Mouse (Mus musculus) c-Kit-positive CD71-negative TER-119-negative erythroid progenitor cells, embryonic 14.5 days (primary cell): Measurements from ENCODE around the gene Spata31d1b.
"Not testable (repeated sequence)": the region's sequence is repeated elsewhere in the genome, so short reads cannot be mapped to it uniquely, and the experiment has no call there.

Source experiments
- DNase-seq: peaks from one replicate; pipeline ENCODE4 v3.0.0-alpha.2; 2013; ENCODE audit warnings: low read depth

The Spata31d1b gene

DNA sequence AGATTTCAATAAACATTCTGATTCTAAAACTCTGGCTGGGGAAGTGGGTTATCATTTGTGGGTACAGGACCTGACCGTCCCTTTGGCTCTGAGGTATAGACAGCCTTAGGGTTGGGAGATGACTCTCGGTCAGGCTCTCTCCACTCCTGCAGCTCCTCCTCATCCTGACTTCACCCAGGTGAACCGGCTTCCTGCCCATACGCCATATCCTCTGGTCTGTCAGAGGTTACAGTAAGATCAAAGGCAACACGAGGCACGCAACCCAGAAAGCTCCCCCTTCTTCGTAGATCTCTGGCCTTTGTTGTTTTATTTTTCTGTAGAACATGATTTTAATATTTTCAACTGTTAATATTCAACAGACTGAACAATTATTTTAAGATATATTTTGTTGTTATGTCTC lies 16.3 kb upstream of the Spata31d1b start:
- DNase-seq, result no peak

- no peak for DNase-seq
Observed at GRCm38 (mm10) chr13:59699131-59699530, 13.0 kb upstream of the Spata31d1b start.

- DNase-seq, result not testable (repeated sequence)
Observed at GRCm38 (mm10) chr13:59700137-59700536, 11.9 kb upstream of the Spata31d1b start.

- no peak for DNase-seq
Observed at GRCm38 (mm10) chr13:59703514-59703913, 8.6 kb upstream of the Spata31d1b start.

DNA sequence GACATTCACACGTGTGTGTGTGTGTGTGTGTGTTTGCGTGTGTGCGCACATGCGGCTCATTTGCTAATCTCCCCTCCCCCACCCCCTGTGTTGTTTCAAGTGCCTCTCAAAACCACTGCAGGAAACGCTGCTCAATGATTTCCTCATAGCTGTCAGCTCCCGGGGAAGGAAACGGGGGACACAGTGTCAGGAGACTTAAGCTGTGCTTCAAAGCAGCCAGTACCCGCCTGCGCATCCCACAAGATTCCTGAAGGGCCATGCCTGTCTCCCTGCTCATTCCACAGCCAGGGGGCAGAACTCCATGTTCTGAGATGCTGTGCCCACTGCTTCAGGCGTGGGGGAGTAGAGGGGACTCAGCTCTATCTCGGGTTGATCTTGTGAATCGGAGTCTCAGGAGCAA lies 7.5 kb upstream of the Spata31d1b start:
- peak; percentile 23 for DNase-seq

DNA sequence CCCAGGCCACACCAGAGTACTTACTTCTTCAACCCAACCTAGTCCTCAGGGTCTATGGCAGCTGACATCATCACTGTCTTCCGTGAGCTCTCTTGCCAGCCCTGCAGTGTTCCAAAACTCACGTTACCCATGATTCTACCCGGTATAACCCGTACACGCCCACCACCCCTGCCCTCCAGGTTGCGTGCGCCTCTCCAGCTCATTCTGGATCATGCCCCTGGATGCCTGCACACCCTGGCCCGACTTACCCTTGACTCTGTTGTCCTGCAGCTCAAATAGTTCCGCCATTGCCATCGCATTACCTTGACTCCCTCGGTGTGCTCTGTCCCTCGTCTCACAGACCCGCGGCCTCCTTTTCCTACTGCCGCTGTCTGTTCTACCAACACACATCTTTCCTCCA lies 1.9 kb upstream of the Spata31d1b start, which contains the start of gene Spata31d1a:
Gene Spata31d1a, minus strand, starts transcription at position 101 of the 400 bp plus-strand sequence.
- DNase-seq, result no peak

DNA sequence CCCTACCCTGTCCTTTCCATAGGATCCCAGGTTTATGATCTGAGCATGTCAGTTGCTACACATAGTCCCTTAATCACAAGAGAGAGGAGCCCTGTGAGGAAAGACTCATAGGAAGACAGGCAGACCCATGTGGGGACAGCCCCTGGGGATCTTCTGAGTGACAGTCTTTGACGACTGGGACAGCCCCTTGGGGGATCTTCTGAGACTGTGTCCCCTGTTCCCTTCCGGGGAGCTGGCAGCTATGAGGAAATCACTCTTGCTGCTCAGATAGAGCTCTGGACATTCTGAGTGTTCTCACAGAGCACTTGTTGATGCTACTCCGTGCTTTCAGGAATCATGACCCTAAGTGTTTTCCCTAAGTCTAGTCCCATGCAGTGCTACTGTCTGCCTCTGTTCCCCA lies 1.6 kb downstream of the Spata31d1b start:
- DNase-seq, result no peak

DNA sequence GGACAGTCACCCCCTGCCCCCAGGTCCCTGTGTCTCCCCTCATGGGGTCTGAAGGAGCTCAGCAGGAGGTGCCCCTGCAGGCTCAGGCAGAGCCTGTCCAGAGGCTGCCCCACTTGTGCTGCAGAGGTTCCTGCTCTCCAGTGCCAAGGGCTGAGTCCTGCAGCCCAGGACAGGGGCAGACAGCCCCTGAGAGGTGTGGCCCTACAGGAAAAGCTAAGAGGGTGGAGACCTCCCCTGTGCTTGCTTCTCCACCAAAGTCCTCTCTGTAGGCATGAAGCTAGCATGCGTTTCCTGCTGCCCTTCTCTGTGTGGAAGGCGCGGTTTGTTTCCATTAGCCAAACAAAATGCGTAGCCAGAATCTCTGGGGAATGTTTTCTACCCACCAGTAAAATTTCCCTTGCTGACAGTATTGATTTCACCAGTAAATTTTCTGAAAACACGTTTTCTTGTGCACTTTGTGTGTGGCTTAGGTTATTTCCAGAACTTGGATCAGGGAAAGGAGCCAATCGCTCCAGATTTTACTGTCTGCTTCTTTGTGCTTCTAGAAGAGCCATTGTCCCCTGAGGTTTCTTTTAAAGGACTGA lies 6.9 kb downstream of the Spata31d1b start:
- DNase-seq, result not testable (repeated sequence)

GRCm38 (mm10) chr13:59719475-59719874 lies 7.4 kb downstream of the Spata31d1b start:
- no peak for DNase-seq

DNA sequence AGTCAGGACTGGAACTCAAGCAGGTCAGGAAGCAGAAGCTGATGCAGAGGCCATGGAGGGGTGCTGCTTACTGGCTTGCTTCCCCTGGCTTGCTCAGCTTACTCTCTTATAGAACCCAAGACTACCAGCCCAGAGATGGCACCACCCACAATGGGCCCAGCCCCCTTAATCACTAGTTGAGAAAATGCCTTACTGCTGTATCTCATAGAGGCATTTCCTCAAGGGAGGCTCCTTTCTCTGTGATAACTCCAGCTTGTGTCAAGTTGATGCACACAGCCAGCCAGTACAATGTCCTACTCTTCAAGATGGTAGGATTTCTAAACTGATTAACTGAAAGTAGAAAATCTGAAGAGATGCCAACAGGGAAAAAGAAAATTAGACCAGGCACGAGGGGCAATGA lies 10.0 kb downstream of the Spata31d1b start:
- not testable (repeated sequence) for DNase-seq

- DNase-seq, result no peak
Observed at GRCm38 (mm10) chr13:59726139-59726867, 14.2 kb downstream of the Spata31d1b start.

DNA sequence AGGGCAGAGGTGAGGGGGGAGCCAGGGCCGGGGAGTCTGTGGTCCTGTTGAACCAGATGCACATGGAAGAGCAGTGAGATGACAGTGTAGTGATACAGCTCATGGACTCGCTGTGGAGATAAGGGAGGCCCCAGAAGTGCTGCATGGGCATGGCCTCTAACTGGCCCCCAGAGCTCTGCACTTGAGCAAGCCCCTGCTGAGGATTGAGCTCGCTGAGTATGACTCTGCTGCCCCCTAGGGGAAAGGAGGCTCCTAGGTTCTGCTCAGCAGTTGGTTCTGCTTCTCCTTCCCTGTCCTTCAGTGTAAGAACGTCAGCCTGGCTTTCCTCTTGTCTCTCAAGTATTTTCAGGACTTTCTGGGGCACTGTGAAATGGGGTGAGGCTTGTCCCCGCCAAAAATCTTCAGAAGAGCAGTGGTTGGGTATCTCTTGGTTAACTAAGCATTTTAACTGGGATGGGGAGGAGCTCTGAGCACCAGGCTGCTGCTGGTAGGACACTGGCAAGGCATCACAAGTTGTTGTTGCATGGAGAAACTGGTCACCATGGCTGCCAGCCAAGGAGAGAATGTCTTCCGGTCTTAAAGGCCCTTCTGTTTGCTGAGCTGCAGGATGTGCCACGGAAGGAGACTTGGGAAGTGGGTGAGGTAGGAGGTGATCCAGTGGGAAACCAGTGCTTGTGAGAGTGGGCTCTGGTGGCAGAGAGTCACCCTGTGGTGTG lies 16.5 kb downstream of the Spata31d1b start:
- peak; percentile 85 for DNase-seq

- no peak for DNase-seq
Observed at GRCm38 (mm10) chr13:59731652-59732051, 19.6 kb downstream of the Spata31d1b start, which contains the start of gene Spata31d1d. Gene Spata31d1d (minus strand): TSS chr13:59731752.

DNA sequence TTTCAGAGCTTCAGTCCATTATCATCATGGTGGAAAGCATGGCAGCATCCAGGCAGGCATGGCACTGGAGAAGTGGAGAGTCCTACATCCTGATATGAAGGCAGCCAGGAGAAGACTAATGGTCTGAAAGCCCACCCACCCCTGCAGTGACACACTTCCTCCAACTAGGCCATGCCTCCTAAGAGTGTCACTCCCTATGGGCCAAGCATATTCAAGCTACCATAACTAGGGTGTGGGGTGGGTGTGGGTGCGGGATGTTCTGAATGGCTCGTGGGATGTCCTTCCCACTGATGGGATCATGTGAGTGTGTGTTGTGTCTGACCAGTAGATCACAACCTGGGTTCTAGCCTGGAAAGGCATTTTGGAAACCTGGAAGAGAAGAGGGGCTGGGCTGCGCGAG lies 21.9 kb downstream of the Spata31d1b start:
- no peak for DNase-seq

GRCm38 (mm10) chr13:59734347-59734746 lies 22.3 kb downstream of the Spata31d1b start:
- not testable (repeated sequence) for DNase-seq

- no peak for DNase-seq
Observed at GRCm38 (mm10) chr13:59735190-59735589, 23.1 kb downstream of the Spata31d1b start.

- DNase-seq, result no peak
Observed at GRCm38 (mm10) chr13:59738455-59738854, 26.4 kb downstream of the Spata31d1b start.

- DNase-seq, result no peak
Observed at GRCm38 (mm10) chr13:59739397-59739796, 27.3 kb downstream of the Spata31d1b start.

DNA sequence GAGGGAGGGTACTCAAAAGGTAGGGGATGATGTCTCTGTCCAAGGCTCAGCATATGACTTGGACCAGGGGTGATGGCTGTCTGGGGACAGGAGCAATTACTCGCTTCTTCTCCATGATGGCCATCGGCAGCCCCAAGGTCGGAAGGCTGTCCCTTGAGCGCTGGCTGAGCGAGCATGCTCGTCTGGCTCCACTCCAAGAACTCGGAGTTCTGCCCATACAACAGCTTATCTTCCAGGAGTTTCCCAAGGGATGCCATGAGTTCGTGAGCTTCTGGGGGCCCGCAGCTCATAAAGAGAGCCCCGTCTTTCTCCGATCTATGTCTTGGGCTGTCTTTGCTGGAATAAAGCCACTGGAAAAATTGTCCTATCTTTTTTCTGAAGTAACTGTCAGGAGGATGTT lies 29.0 kb downstream of the Spata31d1b start:
- DNase-seq, result no peak

DNA sequence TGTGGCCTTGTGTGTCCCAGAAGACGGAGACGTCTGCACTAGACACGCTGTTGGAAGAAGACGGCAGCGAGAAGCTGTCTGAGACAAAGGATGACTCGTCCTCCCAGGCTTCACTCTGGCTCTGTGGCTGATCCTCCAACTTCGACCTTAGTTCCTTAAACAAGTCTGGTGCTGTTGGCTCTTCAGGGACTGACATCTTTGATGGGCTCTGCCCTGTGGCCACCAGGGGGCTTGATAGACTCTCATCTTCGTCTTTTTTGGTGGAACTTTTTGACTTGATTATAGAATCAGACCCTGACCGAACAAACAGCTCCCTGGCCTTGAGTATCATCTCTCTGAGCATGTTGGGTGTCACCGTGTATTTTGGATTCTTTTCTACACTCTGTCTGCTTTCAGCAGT lies 29.6 kb downstream of the Spata31d1b start:
- peak; percentile 33 for DNase-seq

DNA sequence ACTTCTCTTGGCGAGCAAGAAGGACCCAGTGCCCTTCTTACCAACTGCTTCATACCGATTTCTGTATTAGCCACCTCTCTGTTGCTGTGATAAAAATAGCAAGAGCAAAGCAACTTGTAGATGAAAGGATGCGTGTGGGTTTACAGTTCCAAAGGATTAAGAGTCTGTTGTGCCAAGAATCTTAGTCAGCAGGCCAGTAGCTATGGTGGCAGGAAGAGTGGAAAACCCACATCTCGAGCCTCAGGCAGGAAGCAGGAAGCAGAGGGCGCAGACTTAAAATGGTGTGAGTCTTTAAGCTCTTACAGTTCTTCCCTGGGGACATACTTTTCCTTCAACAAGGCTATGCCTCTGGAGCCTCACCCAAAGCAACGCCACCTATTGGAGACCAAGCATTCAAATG lies 33.4 kb downstream of the Spata31d1b start:
- no peak for DNase-seq

DNA sequence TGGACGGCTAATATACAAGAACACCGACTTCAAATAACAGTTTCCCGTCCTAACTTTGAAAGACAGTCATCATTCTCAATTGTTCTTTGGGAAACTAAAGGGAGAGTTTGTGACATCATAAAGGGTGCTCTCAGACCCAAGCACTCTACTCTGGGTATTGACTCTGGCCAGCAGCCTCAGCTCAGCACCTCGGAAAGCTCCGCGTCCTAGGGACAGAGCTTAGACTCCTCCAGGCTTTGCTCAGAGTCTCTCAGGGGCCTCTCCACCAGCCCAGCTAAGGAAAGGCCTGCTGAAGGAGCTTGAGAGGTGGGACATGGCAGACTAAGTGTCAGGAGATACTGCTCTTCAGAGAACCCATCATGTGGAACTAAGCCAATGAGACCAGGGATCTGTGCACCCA lies 34.1 kb downstream of the Spata31d1b start:
- DNase-seq, result no peak

DNA sequence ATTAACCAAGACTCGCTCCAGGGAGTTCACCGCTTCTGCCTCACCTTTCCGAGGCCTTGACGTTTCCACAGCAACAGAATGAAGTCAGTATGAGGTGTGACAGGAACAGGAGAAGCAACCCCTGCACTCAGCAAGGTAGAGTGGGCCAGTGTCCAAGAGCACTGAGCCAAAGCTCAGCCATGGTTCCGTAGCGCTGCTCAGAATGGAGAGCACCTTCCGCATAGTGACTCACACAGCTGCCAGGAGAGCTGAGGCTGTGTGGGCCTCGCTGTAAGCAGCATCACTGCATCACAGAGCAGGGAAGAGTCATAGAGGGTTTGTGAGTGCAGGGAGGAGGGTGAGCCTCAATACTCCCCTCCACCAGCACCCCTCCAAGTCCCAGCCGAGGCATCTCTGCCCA lies 34.6 kb downstream of the Spata31d1b start, which contains the start of gene 1700014D04Rik:
Gene 1700014D04Rik, minus strand, starts transcription at position 42 of the 400 bp plus-strand sequence.
- DNase-seq, result no peak
